Mouse (Mus musculus) liver, embryonic 14.5 days (tissue): ENCODE measurements around the gene Agbl4.

Source experiments
- CTCF ChIP-seq: IDR thresholded peaks from 2 replicates; pipeline ENCODE4 v1.5.1; 2016; ENCODE audit warnings: antibody characterized with exemption, low read depth, control low read depth
- EP300 ChIP-seq: IDR thresholded peaks from 2 replicates; pipeline ENCODE4 v1.6.1; 2016; ENCODE audit warnings: antibody characterized with exemption, low read depth

DNA sequence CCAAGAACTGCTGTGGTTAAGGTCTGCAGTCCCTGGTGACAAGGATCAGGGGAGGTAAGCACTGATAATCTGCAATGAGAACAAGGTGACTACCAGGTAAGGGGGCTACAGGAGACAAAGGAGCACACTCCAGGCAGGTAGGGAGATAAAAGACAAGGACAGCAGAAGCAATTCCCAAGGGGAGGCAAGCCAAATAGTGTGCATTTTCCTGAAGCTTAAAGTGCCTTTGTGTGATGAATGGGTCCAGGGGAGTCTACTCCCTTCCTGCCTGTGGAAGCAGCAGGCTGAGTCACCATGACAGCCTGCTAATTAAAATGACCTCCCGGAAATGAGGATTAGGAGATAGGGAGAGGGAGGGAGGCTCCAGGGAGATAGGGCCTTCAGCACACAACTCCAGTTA is 1266.3 kb downstream of the Agbl4 start:
- TF ChIP-seq EP300 (no peak), CTCF (no peak)
